19 mouse cellular contexts compared by ENCODE assay signal in the genomic region with DNA sequence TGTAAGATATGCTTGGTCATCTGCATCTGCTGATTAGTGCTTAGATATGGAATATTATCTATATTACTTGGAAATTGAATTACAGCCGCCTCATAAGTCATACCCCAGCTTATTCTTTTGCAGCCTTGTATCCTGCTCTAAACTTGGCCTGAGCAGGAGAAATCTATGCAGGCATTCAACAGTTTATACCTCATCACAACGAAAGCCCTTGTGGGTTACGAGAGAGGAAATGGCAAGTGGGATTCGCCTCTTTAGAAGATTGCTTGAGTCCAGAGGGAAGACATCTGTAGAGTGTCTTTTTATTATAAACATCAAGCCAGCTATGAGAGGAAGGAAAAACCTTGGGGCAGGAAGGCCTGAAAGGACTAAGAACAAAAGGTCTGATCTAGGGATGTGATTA.
"Had no signal": no experiment of that assay in that cellular context is flagged by ENCODE, and none has a peak within 500 bp of the region (broad histone marks: within the 10 kb centered on the region; RNA-seq: fewer than 3 reads in every experiment).

No protein-coding gene starts in this region.

- H3K4me3 ChIP-seq: liver, embryonic 12.5 days; lung, embryonic 15.5 days; midbrain, embryonic 10.5 days; midbrain, embryonic 12.5 days; myocyte; neural tube, embryonic 13.5 days; neural tube, embryonic 15.5 days had no signal

- H3K36me3 ChIP-seq: liver, embryonic 12.5 days; lung, embryonic 15.5 days; midbrain, embryonic 10.5 days; midbrain, embryonic 12.5 days; neural tube, embryonic 13.5 days; neural tube, embryonic 15.5 days had no signal

- H3K9me3 ChIP-seq: liver, embryonic 12.5 days; lung, embryonic 15.5 days; midbrain, embryonic 10.5 days; midbrain, embryonic 12.5 days; neural tube, embryonic 13.5 days; neural tube, embryonic 15.5 days had no signal

- H3K4me2 ChIP-seq: liver, embryonic 12.5 days; lung, embryonic 15.5 days; midbrain, embryonic 12.5 days; neural tube, embryonic 13.5 days; neural tube, embryonic 15.5 days had no signal

- DNase-seq: lung, postnatal 4 days; midbrain, embryonic 14.5 days; retina, postnatal 1 day; right cerebral cortex, adult 18-20 months; right cerebral cortex, postnatal 25 days; right cerebral cortex, postnatal 4 days; spleen, adult 18-20 months; thymus, adult 18-20 months; thymus, postnatal 14 days; thymus, postnatal 36 days had no signal

- H3K9ac ChIP-seq: liver, embryonic 12.5 days; liver, embryonic 14.5 days; lung, embryonic 15.5 days; midbrain, embryonic 12.5 days; neural tube, embryonic 13.5 days; neural tube, embryonic 15.5 days had no signal

- H3K27ac ChIP-seq: liver, embryonic 12.5 days; liver, embryonic 14.5 days; lung, embryonic 15.5 days; midbrain, embryonic 10.5 days; midbrain, embryonic 12.5 days; neural tube, embryonic 13.5 days; neural tube, embryonic 15.5 days had no signal

- H3K4me1 ChIP-seq: liver, embryonic 12.5 days; lung, embryonic 15.5 days; midbrain, embryonic 10.5 days; midbrain, embryonic 12.5 days; neural tube, embryonic 13.5 days; neural tube, embryonic 15.5 days had no signal

- ATAC-seq: liver, embryonic 12.5 days; midbrain, embryonic 16.5 days had no signal

- H3K27me3 ChIP-seq: liver, embryonic 12.5 days; lung, embryonic 15.5 days; midbrain, embryonic 12.5 days; neural tube, embryonic 13.5 days; neural tube, embryonic 15.5 days had no signal
